Mouse (Mus musculus): ENCODE results near the gene Adcy4.

The Adcy4 gene

GRCm38 (mm10) chr14:55783958-55784235, at the start of gene Adcy4:
TSS of gene Adcy4 (minus strand) at chr14:55784095.
- no peak for DNase-seq

- no peak for DNase-seq
Observed at GRCm38 (mm10) chr14:55833126-55833525, 49.2 kb upstream of the Adcy4 start.

- DNase-seq, result no peak
Observed at GRCm38 (mm10) chr14:55830331-55830730, 46.4 kb upstream of the Adcy4 start.

- DNase-seq, result no peak
Observed at GRCm38 (mm10) chr14:55829854-55830253, 46.0 kb upstream of the Adcy4 start.

- no peak for DNase-seq
Observed at GRCm38 (mm10) chr14:55828716-55829263, 44.9 kb upstream of the Adcy4 start.

- DNase-seq, result no peak
Observed at GRCm38 (mm10) chr14:55826551-55827340, 42.9 kb upstream of the Adcy4 start.

GRCm38 (mm10) chr14:55826142-55826541, 42.2 kb upstream of the Adcy4 start:
- DNase-seq, result no peak

GRCm38 (mm10) chr14:55825216-55826051, 41.5 kb upstream of the Adcy4 start:
- DNase-seq, result no peak

GRCm38 (mm10) chr14:55824481-55825215, 40.8 kb upstream of the Adcy4 start:
- DNase-seq, result no peak

GRCm38 (mm10) chr14:55824001-55824480, 40.1 kb upstream of the Adcy4 start:
- DNase-seq, result no peak

GRCm38 (mm10) chr14:55822991-55823762, 39.3 kb upstream of the Adcy4 start, which contains the start of gene Nfatc4:
TSS of gene Nfatc4 (plus strand) at chr14:55823144.
- DNase-seq, result peak; percentile 16

GRCm38 (mm10) chr14:55822435-55822990, 38.6 kb upstream of the Adcy4 start:
- peak; percentile 60 for DNase-seq

- DNase-seq, result no peak
Observed at GRCm38 (mm10) chr14:55820576-55820975, 36.7 kb upstream of the Adcy4 start.

GRCm38 (mm10) chr14:55819845-55820405, 36.0 kb upstream of the Adcy4 start:
- DNase-seq, result no peak

- DNase-seq, result peak; percentile 40
Observed at GRCm38 (mm10) chr14:55815310-55815751, 31.4 kb upstream of the Adcy4 start.

GRCm38 (mm10) chr14:55814885-55815284, 31.0 kb upstream of the Adcy4 start:
- DNase-seq, result peak; percentile 86

- no peak for DNase-seq
Observed at GRCm38 (mm10) chr14:55795380-55796163, 11.7 kb upstream of the Adcy4 start.

- DNase-seq, result no peak
Observed at GRCm38 (mm10) chr14:55793946-55794345, 10.1 kb upstream of the Adcy4 start.

- DNase-seq, result no peak
Observed at GRCm38 (mm10) chr14:55793461-55793860, 9.6 kb upstream of the Adcy4 start.

GRCm38 (mm10) chr14:55788256-55789050, 4.6 kb upstream of the Adcy4 start, which contains the start of gene Ripk3:
TSS of gene Ripk3 (minus strand) at chr14:55788865.
- DNase-seq, result no peak
